Mouse (Mus musculus): Measurements from ENCODE around the gene Col19a1.
"Not testable (repeated sequence)": the region's sequence is repeated elsewhere in the genome, so short reads cannot be mapped to it uniquely, and the experiment has no call there.

Col19a1 gene

GRCm38 (mm10) chr1:24587141-24587541 is at the start of gene Col19a1:
Col19a1 (minus strand) TSS chr1:24587472.
- DNase-seq (ENCODE audit: extremely low read depth, insufficient read length, low spot score): no peak

- no peak for DNase-seq (ENCODE audit: extremely low read depth, insufficient read length, low spot score)
Measured at GRCm38 (mm10) chr1:24633553-24634132, 46.4 kb upstream of the Col19a1 start.

GRCm38 (mm10) chr1:24612556-24612955 is 25.3 kb upstream of the Col19a1 start:
- DNase-seq (ENCODE audit: extremely low read depth, insufficient read length, low spot score): not testable (repeated sequence)

- DNase-seq (ENCODE audit: extremely low read depth, insufficient read length, low spot score): no peak
Measured at GRCm38 (mm10) chr1:24595096-24595495, 7.8 kb upstream of the Col19a1 start.

- no peak for DNase-seq (ENCODE audit: extremely low read depth, insufficient read length, low spot score)
Measured at GRCm38 (mm10) chr1:24586370-24587140, 717 bp downstream of the Col19a1 start.

- DNase-seq (ENCODE audit: extremely low read depth, insufficient read length, low spot score): no peak
Measured at GRCm38 (mm10) chr1:24572602-24573001, 14.7 kb downstream of the Col19a1 start.

- DNase-seq (ENCODE audit: extremely low read depth, insufficient read length, low spot score): no peak
Measured at GRCm38 (mm10) chr1:24564113-24564512, 23.2 kb downstream of the Col19a1 start.

- no peak for DNase-seq (ENCODE audit: extremely low read depth, insufficient read length, low spot score)
Measured at GRCm38 (mm10) chr1:24558005-24558404, 29.3 kb downstream of the Col19a1 start.

GRCm38 (mm10) chr1:24553462-24553861 is 33.8 kb downstream of the Col19a1 start:
- peak; percentile 60 for DNase-seq (ENCODE audit: extremely low read depth, insufficient read length, low spot score)

GRCm38 (mm10) chr1:24550560-24551280 is 36.6 kb downstream of the Col19a1 start:
- DNase-seq (ENCODE audit: extremely low read depth, insufficient read length, low spot score): no peak

- DNase-seq (ENCODE audit: extremely low read depth, insufficient read length, low spot score): no peak
Measured at GRCm38 (mm10) chr1:24550031-24550430, 37.2 kb downstream of the Col19a1 start.

- DNase-seq (ENCODE audit: extremely low read depth, insufficient read length, low spot score): no peak
Measured at GRCm38 (mm10) chr1:24549050-24549449, 38.2 kb downstream of the Col19a1 start.

- no peak for DNase-seq (ENCODE audit: extremely low read depth, insufficient read length, low spot score)
Measured at GRCm38 (mm10) chr1:24547574-24547973, 39.7 kb downstream of the Col19a1 start.

GRCm38 (mm10) chr1:24539852-24540251 is 47.4 kb downstream of the Col19a1 start:
- DNase-seq (ENCODE audit: extremely low read depth, insufficient read length, low spot score): no peak

- no peak for DNase-seq (ENCODE audit: extremely low read depth, insufficient read length, low spot score)
Measured at GRCm38 (mm10) chr1:24527194-24527593, 60.1 kb downstream of the Col19a1 start.

GRCm38 (mm10) chr1:24517462-24517861 is 69.8 kb downstream of the Col19a1 start:
- no peak for DNase-seq (ENCODE audit: extremely low read depth, insufficient read length, low spot score)

GRCm38 (mm10) chr1:24515341-24515740 is 71.9 kb downstream of the Col19a1 start:
- no peak for DNase-seq (ENCODE audit: extremely low read depth, insufficient read length, low spot score)

- no peak for DNase-seq (ENCODE audit: extremely low read depth, insufficient read length, low spot score)
Measured at GRCm38 (mm10) chr1:24511536-24511935, 75.7 kb downstream of the Col19a1 start.

GRCm38 (mm10) chr1:24495400-24495799 is 91.9 kb downstream of the Col19a1 start:
- no peak for DNase-seq (ENCODE audit: extremely low read depth, insufficient read length, low spot score)

GRCm38 (mm10) chr1:24484161-24484560 is 103.1 kb downstream of the Col19a1 start:
- no peak for DNase-seq (ENCODE audit: extremely low read depth, insufficient read length, low spot score)

GRCm38 (mm10) chr1:24471096-24471710 is 116.1 kb downstream of the Col19a1 start:
- no peak for DNase-seq (ENCODE audit: extremely low read depth, insufficient read length, low spot score)
